Mouse (Mus musculus) heart, adult 9 months (tissue): ENCODE data around the gene Usp42.
A peak's percentile ranks its signal among the peaks of the same experiment; 100 is the strongest.

Experiments
- DNase-seq, 2 experiments: peaks; one replicate each; pipeline ENCODE4 v3.0.0; 2022; ENCODE audit warnings: low spot score in 2 of 2

Usp42 gene

DNA sequence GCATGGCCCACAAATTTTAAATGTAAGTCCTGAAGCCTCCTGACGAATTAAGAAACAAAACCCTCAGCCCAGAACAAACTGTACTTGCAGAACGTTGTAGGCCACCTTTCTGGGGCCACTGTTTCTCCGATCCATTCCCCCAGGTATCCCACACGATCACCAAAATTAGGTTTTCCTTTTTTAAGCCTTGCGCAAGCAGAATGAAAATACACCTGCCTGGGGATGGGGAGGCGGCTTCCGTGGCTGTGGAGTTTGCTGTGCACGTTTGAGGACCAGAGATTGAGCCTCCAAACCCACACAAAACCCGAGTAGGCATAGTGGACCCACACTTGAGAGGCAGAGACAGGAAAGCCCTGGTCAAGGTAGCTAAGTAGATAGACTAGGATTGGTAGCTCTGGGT, 41.7 kb downstream of the Usp42 start:
- no peak for DNase-seq

DNA sequence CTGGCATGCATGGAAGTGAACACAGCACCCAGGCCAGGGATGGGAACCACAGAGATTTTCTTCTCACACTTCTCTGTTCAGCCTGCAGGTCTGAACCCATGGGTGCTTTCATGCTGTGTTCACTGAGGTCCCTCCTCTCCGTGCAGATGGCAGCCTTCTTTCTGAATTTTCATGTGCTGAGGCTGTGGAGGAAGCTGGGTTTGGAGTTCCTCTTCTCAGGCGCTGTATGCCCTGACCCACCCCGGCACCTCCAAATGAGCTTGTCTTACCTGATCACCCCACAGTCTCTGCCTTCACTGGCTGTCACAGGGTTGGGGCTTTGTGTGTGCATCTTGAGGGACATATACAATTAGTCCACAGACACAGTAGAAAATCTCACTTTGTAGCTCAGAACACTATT, 44.5 kb downstream of the Usp42 start:
- no peak for DNase-seq

DNA sequence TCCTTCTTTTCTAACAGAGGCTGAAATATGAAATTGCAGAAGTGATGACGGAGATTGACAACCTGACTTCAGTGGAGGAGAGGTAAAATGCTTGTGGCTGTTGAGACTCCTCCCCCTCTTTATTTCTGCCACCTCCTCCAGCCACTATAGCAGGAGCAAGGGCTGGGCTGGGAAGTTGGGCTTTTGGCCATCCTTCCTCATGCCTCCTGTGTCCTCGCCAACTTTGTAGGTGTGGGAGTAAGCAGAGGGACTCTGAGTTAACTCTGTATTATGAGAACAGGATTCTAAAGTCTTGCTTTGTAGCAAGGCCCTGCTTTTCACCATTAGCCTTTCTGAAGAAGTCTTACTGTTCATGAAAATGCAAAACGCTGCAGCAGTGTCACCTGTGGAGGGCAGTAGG, 45.6 kb downstream of the Usp42 start:
- DNase-seq: no peak

DNA sequence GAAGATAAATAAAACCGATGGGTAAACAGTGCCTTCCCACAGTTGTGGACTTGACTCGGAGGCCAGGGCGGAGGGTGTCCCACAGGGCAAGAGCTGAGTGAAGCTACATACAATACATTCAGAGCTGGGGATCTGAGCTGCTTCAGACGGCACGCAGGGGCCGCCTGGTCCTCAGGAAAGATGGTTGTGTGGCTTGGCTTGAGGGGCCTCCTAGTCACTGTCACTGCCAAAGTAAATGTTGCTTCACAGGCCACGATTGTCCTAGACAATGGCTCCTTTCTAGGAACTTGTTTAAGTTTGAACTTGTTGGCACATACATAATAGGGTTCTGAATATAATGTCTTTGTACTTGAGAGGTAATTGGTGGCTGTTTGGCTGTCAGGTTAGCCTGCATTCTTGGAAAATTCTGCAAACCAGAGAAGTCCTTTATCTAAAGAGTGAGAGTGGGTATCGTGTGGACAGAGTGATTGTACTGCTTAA, 47.1 kb downstream of the Usp42 start:
- DNase-seq: no peak

DNA sequence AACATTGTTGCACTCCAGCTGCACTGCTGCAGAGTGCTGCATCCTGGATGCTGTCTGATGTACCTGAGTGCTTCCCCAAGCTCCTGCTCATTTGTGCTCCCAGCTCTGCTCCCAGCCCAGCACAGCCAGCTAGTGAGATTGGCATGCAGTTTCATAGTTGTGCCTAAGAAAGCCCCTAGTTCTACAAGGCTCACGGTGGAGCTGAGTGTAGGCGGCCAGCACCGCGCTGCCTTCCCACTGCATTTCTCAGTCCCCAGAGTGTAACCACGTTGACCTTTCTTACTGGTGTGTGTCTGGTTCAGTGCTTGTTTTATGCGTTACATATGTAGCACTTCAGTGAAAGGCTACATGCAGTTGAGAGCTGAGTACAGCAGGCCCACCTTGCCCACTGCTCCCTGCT, 48.4 kb downstream of the Usp42 start:
- no peak for DNase-seq

DNA sequence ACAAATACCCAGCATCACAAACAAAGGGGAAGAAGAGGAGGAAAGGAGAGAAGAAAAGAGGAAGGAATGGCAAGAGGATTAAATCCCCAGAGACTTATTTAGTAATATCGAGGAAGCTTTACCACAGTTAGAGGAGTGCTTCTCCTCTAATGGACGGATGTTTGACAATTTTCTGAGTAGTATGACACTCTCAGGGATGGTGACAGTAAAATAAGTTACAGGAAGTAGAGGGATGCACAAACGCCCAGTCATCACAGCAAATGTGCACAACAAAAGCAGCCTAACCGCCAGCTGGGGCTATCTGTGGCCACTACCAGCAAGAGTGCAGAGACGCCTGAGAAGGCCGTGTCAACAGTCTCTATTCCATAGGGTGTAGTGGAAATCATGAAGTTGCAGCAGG, 52.4 kb downstream of the Usp42 start:
- DNase-seq: no peak

DNA sequence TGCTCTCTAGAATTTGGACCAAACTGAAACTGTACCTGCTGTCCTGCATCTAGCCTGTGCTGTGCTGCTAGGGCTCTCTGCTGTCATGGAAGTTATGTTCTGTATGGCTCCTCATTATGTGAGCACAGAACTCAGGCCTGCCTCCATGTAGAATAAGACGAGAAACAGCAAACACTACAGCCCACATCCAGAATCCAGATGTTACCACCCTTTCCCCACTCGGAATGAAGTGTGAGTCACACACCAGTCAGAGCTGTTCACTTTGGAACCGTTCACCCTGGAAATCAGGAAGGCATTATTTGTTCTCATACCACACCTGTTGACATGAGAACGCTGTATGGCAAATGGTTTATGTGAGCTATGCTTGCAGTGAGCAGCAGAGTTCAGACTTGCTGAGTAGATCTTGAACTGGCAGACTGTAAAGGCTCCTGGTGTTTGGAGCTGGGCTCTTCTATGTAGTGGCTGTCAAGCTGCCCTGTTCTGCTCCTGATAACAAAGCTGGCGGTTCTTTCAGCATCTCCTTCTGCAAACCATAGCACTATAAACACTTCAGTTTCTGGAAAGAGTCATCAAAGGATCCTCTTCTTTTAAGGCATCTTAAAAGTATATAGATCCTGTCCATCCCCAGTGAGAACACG, 53.3 kb downstream of the Usp42 start:
- peak in 1 of 2 experiments; percentile 40 for DNase-seq

DNA sequence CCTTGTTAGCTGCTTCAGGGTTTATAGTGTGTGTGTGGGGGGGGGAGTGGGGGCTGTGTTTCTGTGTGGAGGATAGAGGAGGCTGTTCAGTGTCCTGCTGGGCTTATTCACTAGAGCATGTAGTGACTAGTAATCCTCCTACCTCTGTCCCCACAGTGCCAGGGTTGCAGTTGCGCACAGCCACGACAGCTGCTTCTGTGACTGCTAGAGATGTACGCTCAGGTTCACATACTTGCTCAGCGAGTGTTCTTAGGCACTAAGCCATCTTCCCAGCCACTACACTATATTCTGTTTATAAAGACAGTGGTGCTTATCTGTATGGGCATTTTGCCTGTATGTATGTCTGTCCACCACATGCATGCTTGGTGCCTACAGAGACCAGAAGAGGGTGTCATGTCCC, 54.7 kb downstream of the Usp42 start:
- DNase-seq: no peak

DNA sequence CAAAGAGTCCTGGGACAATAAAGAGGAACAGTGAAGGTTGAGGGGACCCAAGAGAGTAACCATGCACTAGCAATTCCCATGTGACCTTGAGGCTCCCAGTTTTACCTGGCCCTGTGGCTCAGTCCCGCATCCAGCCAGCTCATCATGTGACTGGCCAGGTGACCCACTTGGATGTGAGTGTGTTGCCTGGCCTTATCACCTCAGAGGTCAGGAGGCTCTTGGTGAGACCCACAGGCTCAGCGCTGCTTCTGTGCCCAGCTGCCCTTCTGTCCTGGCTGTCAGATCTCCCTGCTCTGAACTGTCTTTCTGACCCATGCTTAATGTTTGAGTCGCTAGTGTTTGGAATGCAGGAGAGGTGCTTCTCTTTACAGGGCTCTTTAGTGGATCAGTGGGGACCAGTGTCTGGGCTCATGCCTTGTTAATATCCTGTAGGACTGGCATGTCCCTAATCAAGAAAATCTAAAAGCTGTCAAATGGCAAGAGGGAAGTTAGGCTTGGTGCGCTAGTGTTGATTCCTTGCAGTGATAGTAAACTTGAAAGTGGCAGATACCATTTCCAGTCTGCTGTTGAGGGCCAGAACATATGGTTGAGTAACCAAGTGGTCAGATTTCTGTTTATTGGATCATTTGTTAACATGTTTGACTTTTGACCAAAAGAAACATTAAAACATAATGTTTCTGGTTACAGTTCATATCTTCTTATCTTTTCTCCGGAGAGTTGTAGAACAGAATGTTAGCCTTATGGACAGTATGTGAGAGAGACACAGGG, 55.7 kb downstream of the Usp42 start:
- no peak for DNase-seq

DNA sequence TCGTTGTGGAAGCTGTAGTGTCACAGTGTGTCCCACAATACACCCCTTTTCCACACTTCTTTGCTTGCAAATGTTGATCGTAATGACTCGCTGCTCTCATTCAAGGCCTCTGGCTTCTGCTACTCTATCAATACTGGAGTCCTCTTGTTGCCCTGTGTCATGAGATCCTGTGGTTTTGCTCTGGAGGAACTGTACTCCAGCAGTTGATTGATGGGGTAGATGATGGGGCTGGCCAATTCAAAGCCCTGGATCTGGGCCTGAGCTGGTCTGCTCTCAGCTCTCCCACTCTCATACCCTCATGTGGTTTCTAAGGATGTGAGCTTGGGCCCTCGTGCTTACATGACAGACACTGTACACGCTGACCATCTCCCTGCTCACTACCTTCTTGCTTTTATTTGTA, 57.5 kb downstream of the Usp42 start:
- no peak for DNase-seq

DNA sequence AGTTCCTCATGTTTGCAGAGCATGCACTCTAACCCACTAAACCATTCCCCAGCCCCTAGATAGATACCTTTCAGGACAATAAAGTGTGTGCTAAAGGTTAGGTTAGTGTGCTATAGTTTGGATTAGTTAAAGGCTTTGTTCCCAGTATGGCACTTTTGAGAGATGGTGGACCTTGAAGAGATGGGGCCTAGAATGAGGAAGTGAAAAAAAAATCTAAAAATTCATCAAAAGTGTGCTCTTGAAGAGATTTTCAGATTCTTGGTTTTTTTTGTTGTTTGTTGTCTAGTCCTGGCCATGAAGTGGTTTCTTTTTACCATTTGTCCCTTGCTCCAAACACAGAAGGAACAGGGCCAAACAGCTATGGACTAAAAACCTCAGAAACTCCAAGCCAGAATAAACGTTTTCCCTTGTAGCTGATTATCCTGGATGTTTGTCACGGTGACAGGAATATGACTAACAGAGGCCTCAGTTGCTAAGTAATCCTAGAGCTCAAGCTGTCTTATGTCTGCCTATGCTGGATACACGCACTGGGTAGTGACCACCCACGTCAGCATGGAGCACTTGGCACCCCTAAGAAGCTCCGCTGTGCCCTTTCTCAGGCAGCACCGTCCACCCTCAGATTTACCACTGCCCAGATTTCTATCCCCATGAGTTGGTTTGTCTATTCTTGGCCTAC, 61.2 kb downstream of the Usp42 start:
- peak; percentile 41 to 46 for DNase-seq

DNA sequence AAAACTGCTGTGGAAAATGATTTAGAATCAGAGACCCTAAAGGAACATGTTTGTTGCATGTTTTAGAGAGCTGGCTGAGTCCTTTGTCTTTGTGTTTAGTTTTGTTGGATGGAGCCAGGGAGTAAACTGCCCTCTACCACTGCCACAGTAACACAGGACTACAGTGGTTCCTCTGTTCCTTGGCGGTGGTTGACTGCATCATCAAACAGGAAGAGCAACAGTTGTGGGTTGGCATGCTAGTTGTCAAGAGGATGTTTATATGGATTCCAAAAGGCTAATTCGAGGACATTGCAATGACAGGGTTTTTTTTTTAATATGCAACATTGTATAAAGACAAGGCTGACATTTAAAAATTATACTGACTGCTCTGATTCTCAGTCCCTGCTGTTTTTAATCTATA, 62.2 kb downstream of the Usp42 start:
- DNase-seq: no peak

DNA sequence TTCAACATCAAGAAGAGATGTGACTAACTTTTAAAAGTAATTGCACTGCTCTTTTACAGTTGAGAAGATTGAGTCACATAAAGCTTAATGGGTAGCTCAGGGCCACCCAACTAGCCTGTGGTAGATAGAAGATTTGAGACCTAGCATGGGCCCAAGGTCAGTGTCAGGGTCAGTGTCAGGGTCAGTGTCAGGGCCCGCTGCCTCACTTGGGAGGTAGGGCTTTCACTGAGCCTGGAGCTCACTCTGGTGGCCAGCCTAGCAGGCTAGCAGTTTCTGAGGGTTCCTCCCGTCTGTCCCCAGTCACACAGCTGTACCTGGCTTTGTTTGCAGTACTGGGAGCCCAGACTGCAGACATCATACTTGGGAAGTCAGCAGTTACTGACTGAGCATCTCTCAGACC, 62.7 kb downstream of the Usp42 start:
- DNase-seq: no peak

DNA sequence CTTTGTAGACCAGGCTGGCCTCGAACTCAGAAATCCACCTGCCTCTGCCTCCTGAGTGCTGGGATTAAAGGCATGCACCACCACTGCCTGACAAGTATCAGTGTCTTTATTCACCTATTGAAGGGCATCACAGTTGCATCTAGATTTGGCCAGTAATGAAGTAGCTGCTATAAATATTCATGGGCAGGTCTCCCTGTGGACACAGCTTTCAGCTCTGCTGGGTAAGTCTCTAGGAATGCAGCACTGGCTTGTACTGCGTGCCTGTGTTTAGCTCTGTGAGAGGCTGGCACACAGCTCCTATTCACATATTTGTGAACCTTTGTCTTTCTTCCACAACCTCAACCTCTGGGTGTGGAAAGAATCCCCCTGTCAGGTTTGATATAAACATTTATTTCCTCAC, 63.2 kb downstream of the Usp42 start:
- peak in 1 of 2 experiments; percentile 64 for DNase-seq

DNA sequence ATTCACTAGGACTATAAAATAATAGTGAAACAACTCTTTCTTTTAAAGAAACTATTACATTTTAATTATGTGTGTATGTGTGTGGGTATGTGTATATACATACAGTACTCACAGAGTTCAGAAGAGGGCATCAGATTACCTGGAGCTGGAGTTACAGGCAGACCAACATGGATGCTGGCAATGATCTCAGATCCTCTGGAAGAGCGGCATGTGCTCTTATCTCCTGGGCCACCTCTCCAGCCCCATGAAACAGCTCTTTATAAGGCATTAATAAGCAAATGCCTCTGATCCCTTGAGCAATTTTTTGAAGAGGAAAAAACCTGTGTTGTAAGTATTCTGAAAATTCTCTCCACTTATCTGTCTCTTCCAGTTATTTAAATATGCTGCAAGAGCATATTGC, 66.1 kb downstream of the Usp42 start:
- no peak for DNase-seq

DNA sequence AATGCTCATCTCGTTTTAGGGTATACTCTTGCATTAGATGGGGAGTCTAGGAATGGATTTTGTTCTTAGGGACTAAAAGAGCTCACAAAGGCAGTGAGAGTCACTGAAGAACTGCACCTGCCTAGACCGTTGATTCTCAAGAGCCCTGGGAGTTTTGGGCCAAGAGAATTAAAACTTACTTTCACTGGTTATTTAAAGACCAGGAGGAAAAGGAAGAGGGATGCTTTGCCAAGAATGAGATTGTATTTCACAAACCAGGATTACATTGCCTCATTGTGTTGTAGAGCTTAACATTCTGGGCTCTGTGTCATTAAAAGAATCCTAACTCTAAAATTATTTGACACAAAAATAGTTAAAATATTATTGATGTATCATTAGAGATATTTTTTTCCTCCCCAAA, 66.5 kb downstream of the Usp42 start:
- no peak for DNase-seq

DNA sequence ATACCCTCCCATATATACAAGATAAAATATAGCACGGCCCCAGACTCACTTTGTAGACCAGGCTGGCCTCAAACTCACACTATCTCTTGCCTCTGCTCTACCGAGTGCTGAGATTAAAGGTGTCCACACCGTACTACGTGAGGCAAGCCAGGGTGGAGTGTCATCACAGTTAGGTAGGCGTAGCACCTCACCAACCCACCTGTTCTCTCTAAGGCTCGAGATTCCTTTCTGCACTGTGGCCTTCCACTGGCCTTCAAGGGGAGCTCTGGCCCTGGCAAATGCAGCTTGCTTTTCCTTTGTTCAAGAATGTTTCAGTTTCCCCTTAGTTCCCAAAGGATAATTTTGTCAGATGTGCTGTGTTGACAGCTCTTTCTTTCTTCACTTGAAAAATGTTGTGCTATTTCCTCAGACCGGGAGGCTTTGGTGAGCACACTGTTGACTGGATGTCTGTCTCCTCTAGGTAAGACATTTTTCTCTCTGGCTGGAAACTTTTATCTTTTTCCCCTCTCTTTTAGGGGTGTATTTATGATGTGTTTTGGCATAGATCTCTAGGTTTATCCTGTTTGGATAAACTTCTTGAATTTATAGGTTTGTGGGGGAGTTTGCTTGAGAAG, 68.9 kb downstream of the Usp42 start:
- no peak for DNase-seq
